Mouse (Mus musculus): Measurements from ENCODE around the gene Kdm2b. TPM values are rescaled to one million over a fixed set of nuclear protein-coding genes. Genes with fewer than 3 reads are reported as not detected.

Gene Kdm2b
- polyA plus RNA-seq, 1 experiment from 2014 or later: 31.0 TPM

DNA sequence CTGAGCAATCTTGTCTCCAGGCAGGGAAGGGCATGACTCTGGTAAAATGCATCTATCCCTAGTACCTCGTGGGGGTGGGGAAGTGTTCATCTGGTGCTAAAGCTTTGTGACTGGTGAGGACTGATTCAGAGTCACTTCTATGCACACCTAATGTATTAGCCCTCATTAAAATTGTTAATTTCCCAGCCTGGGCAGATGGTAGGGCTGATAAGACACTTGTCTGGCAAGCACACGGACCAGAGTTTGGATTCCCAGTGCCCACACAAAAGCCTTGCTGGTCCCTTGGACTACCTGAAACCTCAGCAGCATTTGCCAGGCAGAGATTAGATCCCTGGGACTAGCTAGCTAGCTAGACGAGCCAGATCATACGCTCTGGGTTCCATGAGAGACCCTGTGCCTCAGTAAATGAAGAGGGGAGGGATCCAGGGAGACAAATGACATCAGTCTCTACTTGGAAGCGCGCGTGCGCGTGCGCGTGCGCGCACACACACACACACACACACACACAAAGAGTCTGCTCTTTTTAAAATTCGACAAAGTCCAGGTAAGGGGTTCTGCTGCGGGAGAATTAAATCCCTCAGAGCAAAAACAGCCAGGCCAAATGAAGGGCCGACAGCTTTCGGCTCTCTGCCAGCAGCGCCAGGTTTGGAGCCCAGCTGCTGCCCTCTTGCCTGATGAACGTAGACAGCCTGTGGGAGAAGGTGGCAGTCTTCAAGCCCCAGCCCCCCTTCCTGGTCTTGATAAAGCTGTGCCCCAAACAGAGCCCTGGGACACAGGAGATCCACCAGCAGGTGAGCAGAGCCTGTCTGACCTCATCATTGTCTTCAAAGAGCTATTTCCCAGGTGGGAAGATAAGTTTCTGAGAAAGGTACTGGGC is 16.3 kb upstream of the Kdm2b start:
- no peaks in the 10 kb centered on the region for H3K4me1 ChIP-seq (ENCODE audit: control insufficient read depth, insufficient read depth, low read length)
- no peak overlapping the region for H3K9ac ChIP-seq (ENCODE audit: low read depth, low read length)
- H3K36me3 ChIP-seq (ENCODE audit: control insufficient read depth, insufficient read depth, low read length): no peaks in the 10 kb centered on the region
- H3K4me2 ChIP-seq (ENCODE audit: low read depth, low read length): peak overlapping the region; percentile 20; the same call in 1 of the 2 replicates
- no peak overlapping the region for H3K4me3 ChIP-seq (ENCODE audit: low read depth, low read length)
- no peak for ATAC-seq (ENCODE audit: low read depth)
- WGBS: 64% methylated on average over 19 of the region's 19 CpGs
- no peak for DNase-seq (ENCODE audit: low spot score)
- no peaks in the 10 kb centered on the region for H3K9me3 ChIP-seq (ENCODE audit: control insufficient read depth, low read length)
- no peaks in the 10 kb centered on the region for H3K27me3 ChIP-seq (replicated peaks; ENCODE audit: control insufficient read depth, insufficient read depth, low read length)
- no peak overlapping the region for H3K27ac ChIP-seq (replicated peaks; ENCODE audit: low read depth, low read length)

DNA sequence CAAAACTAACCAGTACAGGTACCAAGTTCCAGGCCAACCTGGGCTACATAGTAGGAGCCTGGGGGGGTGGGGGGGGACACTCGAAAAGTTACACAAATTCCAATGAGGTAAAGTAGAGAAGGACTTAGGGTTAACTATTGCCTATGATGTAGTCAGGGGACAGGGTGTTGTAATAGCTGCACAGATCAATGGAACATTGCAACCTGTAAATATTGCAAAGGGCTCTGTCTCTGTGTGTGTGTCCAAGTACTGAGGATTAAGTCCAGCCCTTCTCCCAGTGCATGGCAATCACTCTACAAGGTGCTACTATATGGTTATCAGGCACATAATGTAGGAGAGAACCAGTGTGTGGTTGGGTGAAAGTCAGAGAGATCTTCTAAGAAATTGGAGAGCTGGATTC is 11.3 kb upstream of the Kdm2b start:
- 50% methylated on average over 1 of the region's 1 CpGs for WGBS
- ATAC-seq (ENCODE audit: low read depth): no peak
- Histone ChIP-seq H3K36me3 (ENCODE audit: control insufficient read depth, insufficient read depth, low read length) (no peaks in the 10 kb centered on the region), H3K27ac (replicated peaks; ENCODE audit: low read depth, low read length) (no peak overlapping the region), H3K4me2 (ENCODE audit: low read depth, low read length) (no peak overlapping the region), H3K27me3 (replicated peaks; ENCODE audit: control insufficient read depth, insufficient read depth, low read length) (no peaks in the 10 kb centered on the region), H3K4me1 (ENCODE audit: control insufficient read depth, insufficient read depth, low read length) (no peaks in the 10 kb centered on the region), H3K4me3 (ENCODE audit: low read depth, low read length) (no peak overlapping the region), H3K9ac (ENCODE audit: low read depth, low read length) (no peak overlapping the region), H3K9me3 (ENCODE audit: control insufficient read depth, low read length) (no peaks in the 10 kb centered on the region)
- no peak for DNase-seq (ENCODE audit: low spot score)

DNA sequence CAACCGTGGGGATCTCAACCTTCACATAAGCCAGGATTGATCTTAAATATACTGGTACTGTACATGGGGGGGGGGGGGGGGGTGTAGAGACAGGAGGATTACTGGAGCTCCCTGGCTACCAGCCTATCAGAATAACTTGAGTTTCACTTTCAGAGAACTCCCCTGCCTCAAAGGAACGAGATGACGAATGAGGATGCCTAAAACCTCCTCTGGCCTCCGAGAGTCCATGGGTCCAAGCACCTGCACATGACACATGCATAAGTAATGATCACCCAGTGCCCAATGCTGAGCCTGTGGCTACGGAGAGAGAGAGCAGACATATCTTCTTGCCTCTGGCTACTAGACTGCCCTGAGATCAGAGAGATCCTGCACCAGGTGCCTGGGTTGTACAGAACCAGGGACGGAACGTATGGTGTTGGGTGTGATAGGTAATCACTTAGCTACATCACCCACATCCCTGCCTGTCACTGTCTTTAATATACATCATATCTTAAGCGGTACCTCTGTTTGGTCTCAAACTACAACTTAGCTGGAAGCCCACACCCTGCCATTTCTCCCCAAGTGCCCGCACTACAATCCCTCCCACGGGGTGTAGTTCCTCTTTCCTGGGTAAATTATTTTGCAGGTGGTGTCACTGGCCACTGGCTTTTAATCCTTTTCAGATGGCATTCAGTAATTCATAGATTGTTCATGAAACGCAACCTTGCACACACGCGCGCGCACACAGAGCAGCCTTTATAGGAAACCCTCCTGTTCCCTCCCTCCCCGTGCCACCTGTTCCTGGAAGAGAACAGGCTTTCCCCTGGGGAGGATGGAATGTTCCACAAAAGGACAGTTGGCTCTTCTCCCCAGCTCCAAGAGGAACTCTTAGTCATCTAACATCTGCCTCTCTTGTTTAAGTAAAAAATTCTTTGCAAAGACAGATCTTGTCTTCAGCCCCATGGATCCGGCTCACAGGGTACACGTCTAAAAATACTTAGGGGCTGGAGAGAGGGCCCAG is 7.9 kb upstream of the Kdm2b start:
- Histone ChIP-seq H3K27ac (replicated peaks; ENCODE audit: low read depth, low read length) (no peak overlapping the region; the same call in 1 of the 2 replicates), H3K4me2 (ENCODE audit: low read depth, low read length) (no peak overlapping the region), H3K9me3 (ENCODE audit: control insufficient read depth, low read length) (no peaks in the 10 kb centered on the region), H3K36me3 (ENCODE audit: control insufficient read depth, insufficient read depth, low read length) (no peaks in the 10 kb centered on the region), H3K4me1 (ENCODE audit: control insufficient read depth, insufficient read depth, low read length) (peaks cover 8% of the 10 kb centered on the region; the same call in 1 of the 2 replicates), H3K27me3 (replicated peaks; ENCODE audit: control insufficient read depth, insufficient read depth, low read length) (no peaks in the 10 kb centered on the region), H3K4me3 (ENCODE audit: low read depth, low read length) (no peak overlapping the region), H3K9ac (ENCODE audit: low read depth, low read length) (no peak overlapping the region)
- 79% methylated on average over 18 of the region's 18 CpGs for WGBS
- ATAC-seq (ENCODE audit: low read depth): peak; percentile 14; the same call in 1 of the 2 replicates
- peak; percentile 75 for DNase-seq (ENCODE audit: low spot score)

DNA sequence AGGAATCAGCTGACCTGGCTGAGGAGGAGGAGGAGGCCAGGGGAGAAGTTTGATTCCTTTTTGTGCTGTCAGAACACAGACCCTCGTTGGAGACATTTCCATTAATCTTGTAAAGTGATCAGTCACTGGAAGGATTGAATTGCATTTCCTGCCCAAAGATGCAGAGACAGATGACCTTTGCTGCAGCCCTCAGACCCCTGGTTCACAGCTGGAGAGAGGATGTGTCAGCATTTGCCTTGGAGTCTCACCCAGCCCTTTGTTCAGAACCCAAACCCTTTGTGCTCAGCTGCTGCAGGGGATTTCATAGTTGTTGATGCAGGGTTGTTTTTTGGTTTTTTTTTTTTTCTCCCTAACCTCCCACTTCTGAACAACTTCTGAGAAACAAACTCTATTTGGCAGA is 5.3 kb upstream of the Kdm2b start:
- 0% methylated on average over 1 of the region's 1 CpGs for WGBS
- H3K4me2 ChIP-seq (ENCODE audit: low read depth, low read length): no peak overlapping the region
- H3K27ac ChIP-seq (replicated peaks; ENCODE audit: low read depth, low read length): no peak overlapping the region

DNA sequence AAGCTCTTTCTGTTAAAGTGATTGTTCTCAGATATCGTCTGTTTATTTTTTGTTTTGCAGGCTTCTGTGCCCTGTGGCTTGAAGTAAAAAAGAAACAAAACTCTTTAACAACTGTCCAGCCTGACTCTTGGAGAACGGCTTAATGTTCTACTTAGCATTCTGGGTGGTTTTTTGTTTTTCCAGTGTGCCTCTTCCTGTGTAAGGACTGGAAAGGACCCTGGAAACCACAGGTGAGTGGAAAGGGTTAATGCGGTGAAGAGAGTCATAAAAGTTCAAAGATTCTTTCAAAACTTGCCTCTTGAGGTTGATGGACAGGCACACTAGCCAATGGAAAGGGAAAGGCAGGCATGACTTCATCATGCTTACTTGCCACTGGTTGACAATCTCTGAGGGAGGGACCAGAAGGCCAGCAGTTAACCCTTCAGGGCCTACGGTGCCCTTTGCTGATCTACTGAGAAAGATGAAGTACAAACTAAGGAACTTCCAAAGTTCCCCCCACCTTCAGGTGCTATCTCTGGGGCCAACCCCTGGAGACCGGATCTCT is 4.8 kb upstream of the Kdm2b start:
- H3K36me3 ChIP-seq (ENCODE audit: control insufficient read depth, insufficient read depth, low read length): no peaks in the 10 kb centered on the region
- no peaks in the 10 kb centered on the region for H3K9me3 ChIP-seq (ENCODE audit: control insufficient read depth, low read length)
- peak; percentile 92 for ATAC-seq (ENCODE audit: low read depth)
- no peaks in the 10 kb centered on the region for H3K27me3 ChIP-seq (replicated peaks; ENCODE audit: control insufficient read depth, insufficient read depth, low read length)
- peak overlapping the region; percentile 16 for H3K4me3 ChIP-seq (ENCODE audit: low read depth, low read length)
- H3K4me2 ChIP-seq (ENCODE audit: low read depth, low read length): peak overlapping the region; percentile 48
- peaks cover 15% of the 10 kb centered on the region for H3K4me1 ChIP-seq (ENCODE audit: control insufficient read depth, insufficient read depth, low read length)
- DNase-seq (ENCODE audit: low spot score): peak; percentile 97
- 5% methylated on average over 5 of the region's 5 CpGs for WGBS
- no peak overlapping the region; the same call in 1 of the 2 replicates for H3K27ac ChIP-seq (replicated peaks; ENCODE audit: low read depth, low read length)
- no peak overlapping the region for H3K9ac ChIP-seq (ENCODE audit: low read depth, low read length)

More for the DNA sequence above, 5.3 kb upstream of the Kdm2b start:
- no peak for DNase-seq (ENCODE audit: low spot score)
- peaks cover 15% of the 10 kb centered on the region for H3K4me1 ChIP-seq (ENCODE audit: control insufficient read depth, insufficient read depth, low read length)
- no peaks in the 10 kb centered on the region for H3K27me3 ChIP-seq (replicated peaks; ENCODE audit: control insufficient read depth, insufficient read depth, low read length)
- ATAC-seq (ENCODE audit: low read depth): no peak
- H3K9ac ChIP-seq (ENCODE audit: low read depth, low read length): no peak overlapping the region
- no peak overlapping the region for H3K4me3 ChIP-seq (ENCODE audit: low read depth, low read length)
- no peaks in the 10 kb centered on the region for H3K36me3 ChIP-seq (ENCODE audit: control insufficient read depth, insufficient read depth, low read length)
- H3K9me3 ChIP-seq (ENCODE audit: control insufficient read depth, low read length): no peaks in the 10 kb centered on the region

DNA sequence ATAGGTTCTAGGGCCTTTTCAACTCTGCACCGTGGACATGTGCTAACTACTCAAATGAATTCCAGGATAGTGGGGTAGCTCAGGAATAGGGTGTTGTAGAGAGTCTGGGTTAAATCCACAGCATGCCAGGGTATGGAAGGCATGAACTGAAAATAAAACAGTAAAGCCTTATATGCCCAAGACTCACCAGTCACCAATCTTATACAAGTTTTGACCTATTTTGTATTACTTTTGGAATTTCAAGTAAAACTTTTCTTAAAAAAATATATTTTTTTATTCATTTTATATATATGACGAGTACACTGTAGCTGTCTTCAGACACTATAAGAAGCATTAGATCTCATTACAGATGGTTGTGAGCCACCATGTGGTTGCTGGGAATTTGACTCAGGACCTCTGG is 4.2 kb upstream of the Kdm2b start:
- Histone ChIP-seq H3K9me3 (ENCODE audit: control insufficient read depth, low read length) (no peaks in the 10 kb centered on the region), H3K4me1 (ENCODE audit: control insufficient read depth, insufficient read depth, low read length) (peaks cover 15% of the 10 kb centered on the region), H3K27ac (replicated peaks; ENCODE audit: low read depth, low read length) (no peak overlapping the region), H3K27me3 (replicated peaks; ENCODE audit: control insufficient read depth, insufficient read depth, low read length) (no peaks in the 10 kb centered on the region), H3K4me3 (ENCODE audit: low read depth, low read length) (no peak overlapping the region), H3K36me3 (ENCODE audit: control insufficient read depth, insufficient read depth, low read length) (no peaks in the 10 kb centered on the region), H3K9ac (ENCODE audit: low read depth, low read length) (no peak overlapping the region), H3K4me2 (ENCODE audit: low read depth, low read length) (peak overlapping the region; percentile 48)
- DNase-seq (ENCODE audit: low spot score) (no peak), ATAC-seq (ENCODE audit: low read depth) (no peak)
- WGBS: 26% methylated on average over 2 of the region's 2 CpGs

DNA sequence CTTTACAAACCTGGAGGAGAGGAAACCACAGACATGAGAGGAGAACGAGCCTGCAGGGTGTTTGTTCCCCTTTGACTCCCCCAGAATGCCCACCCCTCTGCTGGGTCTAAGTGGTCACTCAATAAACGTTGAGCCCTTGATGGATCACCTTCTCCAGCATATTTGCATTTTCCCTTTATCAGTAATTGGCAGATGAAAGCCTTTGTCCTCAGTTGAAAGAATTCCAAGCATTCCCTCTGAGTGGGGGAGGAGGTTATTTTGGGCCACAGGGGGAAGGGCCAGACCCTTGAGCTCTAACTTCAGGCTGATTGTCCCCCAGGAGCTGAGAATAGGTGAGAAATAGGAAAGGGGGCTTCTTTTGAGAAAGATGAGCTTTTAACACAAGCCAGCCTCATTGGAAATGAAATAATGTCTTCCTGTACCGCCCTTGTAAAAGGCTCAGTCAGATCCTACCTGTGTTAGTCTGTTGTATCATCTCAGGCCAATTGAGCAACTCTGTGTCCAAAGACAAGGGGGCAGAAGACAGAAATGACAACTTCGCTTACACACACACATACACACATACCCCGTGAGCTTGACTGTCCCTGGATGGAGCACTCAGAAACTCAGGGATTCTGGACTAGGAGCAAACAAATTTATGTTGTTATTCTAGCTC is 1.9 kb upstream of the Kdm2b start:
- H3K4me3 ChIP-seq (ENCODE audit: low read depth, low read length): no peak overlapping the region
- H3K4me2 ChIP-seq (ENCODE audit: low read depth, low read length): peak overlapping the region; percentile 99; the same call in 1 of the 2 replicates
- WGBS: 27% methylated on average over 5 of the region's 5 CpGs
- DNase-seq (ENCODE audit: low spot score) (no peak), ATAC-seq (ENCODE audit: low read depth) (no peak)
- H3K9ac ChIP-seq (ENCODE audit: low read depth, low read length): no peak overlapping the region
- no peak overlapping the region for H3K27ac ChIP-seq (replicated peaks; ENCODE audit: low read depth, low read length)
- H3K36me3 ChIP-seq (ENCODE audit: control insufficient read depth, insufficient read depth, low read length): no peaks in the 10 kb centered on the region
- H3K9me3 ChIP-seq (ENCODE audit: control insufficient read depth, low read length): no peaks in the 10 kb centered on the region
- H3K4me1 ChIP-seq (ENCODE audit: control insufficient read depth, insufficient read depth, low read length): peaks cover 27% of the 10 kb centered on the region
- H3K27me3 ChIP-seq (replicated peaks; ENCODE audit: control insufficient read depth, insufficient read depth, low read length): 0 out of 2 replicates have a peak, but pooled peaks cover 2% of the 10 kb centered on the region
